Mouse (Mus musculus) CD4-positive naive resting alpha-beta T cell, adult 76 days (primary cell): ENCODE results near the gene Olfr1454. TPM values are rescaled to one million over a fixed set of nuclear protein-coding genes. Genes with fewer than 3 reads are reported as not detected.

Experiments
- total RNA-seq: library from RNA; stranded (reverse); gene quantifications from one replicate; pipeline ENCODE4 v1.2.4, GENCODE M21; 2023

The Olfr1454 gene
- total RNA-seq, result not detected

DNA sequence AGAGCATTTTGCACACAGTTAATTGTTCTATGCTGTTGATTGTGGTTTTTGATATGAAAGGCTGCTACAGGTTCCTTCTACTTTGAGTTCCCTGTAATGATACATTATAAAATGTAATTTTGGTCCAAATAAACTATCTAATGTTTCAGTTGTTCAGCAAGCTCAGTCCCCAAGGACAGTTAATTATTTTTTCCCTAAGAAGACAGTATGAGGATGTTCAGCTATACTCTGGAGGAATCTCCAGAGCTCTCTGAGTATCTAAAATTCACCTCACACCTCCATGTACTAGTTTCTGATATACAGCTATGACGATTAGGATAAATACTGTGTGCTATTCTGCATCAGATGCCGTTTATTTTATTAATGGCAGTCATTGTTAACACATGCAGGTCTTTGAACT is at the start of gene Olfr1454:
Gene Olfr1454 (plus strand): TSS at position 301 of the 400 bp plus-strand sequence.

DNA sequence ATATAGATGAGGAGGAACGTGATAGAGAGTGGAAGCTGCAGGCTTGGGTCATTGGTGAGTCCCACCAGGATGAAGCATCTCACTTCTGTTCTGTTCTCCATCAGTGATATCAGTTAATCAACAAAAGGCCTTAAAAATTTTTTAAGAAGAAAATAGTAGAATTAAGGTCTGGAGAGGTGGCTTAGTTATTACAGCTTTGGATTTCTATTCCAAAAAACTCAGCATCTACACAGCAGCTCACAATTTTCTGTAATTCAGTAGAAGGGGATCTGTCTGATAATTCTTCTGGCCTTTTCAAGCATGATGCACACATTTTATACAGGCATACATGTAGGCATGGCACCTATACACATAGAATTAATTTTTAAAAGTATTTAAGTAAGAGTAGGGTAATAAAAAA is 32.2 kb upstream of the Olfr1454 start, which contains the start of gene Olfr1453:
Gene Olfr1453 (minus strand): TSS at position 101 of the 400 bp plus-strand sequence.

GRCm38 (mm10) chr19:13097791-13098190 is 37.4 kb downstream of the Olfr1454 start, which contains the start of gene Olfr1457:
Gene Olfr1457 (minus strand): TSS chr19:13097891.

GRCm38 (mm10) chr19:13106675-13107074 is 46.3 kb downstream of the Olfr1454 start, which contains the start of gene Olfr1458:
Gene Olfr1458 (minus strand): TSS chr19:13106775.

Other genes starting within 250 kb of the Olfr1454 start
- not detected for gene Gm5244, start 213.9 kb upstream of the Olfr1454 start, total RNA-seq
- not detected for gene Olfr1444, start 203.3 kb upstream of the Olfr1454 start, total RNA-seq
- not detected for gene Olfr1445, start 176.8 kb upstream of the Olfr1454 start, total RNA-seq
- not detected for gene Olfr1446, start 167.1 kb upstream of the Olfr1454 start, total RNA-seq
- not detected for gene Olfr1447, start 156.9 kb upstream of the Olfr1454 start, total RNA-seq
- not detected for gene Olfr1448, start 136.2 kb upstream of the Olfr1454 start, total RNA-seq
- not detected for gene Olfr1449, start 129.8 kb upstream of the Olfr1454 start, total RNA-seq
- gene Olfr1450, start 110.4 kb upstream of the Olfr1454 start, total RNA-seq, result not detected
- not detected for gene Olfr1451, start 65.6 kb upstream of the Olfr1454 start, total RNA-seq
- gene Olfr1453, start 32.3 kb upstream of the Olfr1454 start, total RNA-seq, result not detected
- not detected for gene Olfr1457, start 37.3 kb downstream of the Olfr1454 start, total RNA-seq
- not detected for gene Olfr1458, start 46.2 kb downstream of the Olfr1454 start, total RNA-seq
- gene Olfr1459, start 88.9 kb downstream of the Olfr1454 start, total RNA-seq, result not detected
- not detected for gene Olfr1461, start 102.4 kb downstream of the Olfr1454 start, total RNA-seq
- not detected for gene Olfr1462, start 125.1 kb downstream of the Olfr1454 start, total RNA-seq
- gene Olfr1463, start 170.7 kb downstream of the Olfr1454 start, total RNA-seq, result not detected